Mouse (Mus musculus): ENCODE results near the gene Ndufs5. TPM values are rescaled to one million over a fixed set of nuclear protein-coding genes. Genes with fewer than 3 reads are reported as not detected.

Ndufs5 gene
- polyA plus RNA-seq (2012; rRNA removed) = 34.4 and 64.0 TPM in 2 replicates

GRCm38 (mm10) chr4:123717574-123718433 is at the start of gene Ndufs5:
TSS of gene Ndufs5 (minus strand) at chr4:123718202.

GRCm38 (mm10) chr4:123750152-123750651 is 32.2 kb upstream of the Ndufs5 start, which contains the start of gene Akirin1:
TSS of gene Akirin1 (minus strand) at chr4:123750345.

GRCm38 (mm10) chr4:123684260-123684659 is 33.7 kb downstream of the Ndufs5 start, which contains the start of gene Macf1:
TSS of gene Macf1 (minus strand) at chr4:123684360.

Other genes starting within 250 kb of the Ndufs5 start
- 48.5 and 53.1 TPM in 2 replicates for gene Macf1, start 33.8 kb downstream of the Ndufs5 start, polyA plus RNA-seq (2012; rRNA removed)
- 36.5 and 37.8 TPM in 2 replicates for gene Akirin1, start 32.1 kb upstream of the Ndufs5 start, polyA plus RNA-seq (2012; rRNA removed)
- gene Rhbdl2, start 69.7 kb upstream of the Ndufs5 start, polyA plus RNA-seq (2012; rRNA removed) = 23.9 and 35.7 TPM in 2 replicates
- not detected in 2 replicates for gene 4933427I04Rik, start 141.5 kb upstream of the Ndufs5 start, polyA plus RNA-seq (2012; rRNA removed)
- gene Mycbp, start 186.6 kb upstream of the Ndufs5 start, polyA plus RNA-seq (2012; rRNA removed) = 8.8 and 12.7 TPM in 2 replicates
- 31.2 and 36.9 TPM in 2 replicates for gene Rragc, start 199.2 kb upstream of the Ndufs5 start, polyA plus RNA-seq (2012; rRNA removed)
- gene 4930535I16Rik, start 199.8 kb upstream of the Ndufs5 start, polyA plus RNA-seq (2012; rRNA removed) = 0.29 TPM in 1 of 2 replicates, not detected in the other

All from colon, adult 2 months (tissue).